Mouse (Mus musculus): ENCODE results near the gene Rnf214. TPM values are rescaled to one million over a fixed set of nuclear protein-coding genes. Genes with fewer than 3 reads are reported as not detected.

The Rnf214 gene
- polyA plus RNA-seq, 1 experiment from 2014 or later, result 15.9 TPM

DNA sequence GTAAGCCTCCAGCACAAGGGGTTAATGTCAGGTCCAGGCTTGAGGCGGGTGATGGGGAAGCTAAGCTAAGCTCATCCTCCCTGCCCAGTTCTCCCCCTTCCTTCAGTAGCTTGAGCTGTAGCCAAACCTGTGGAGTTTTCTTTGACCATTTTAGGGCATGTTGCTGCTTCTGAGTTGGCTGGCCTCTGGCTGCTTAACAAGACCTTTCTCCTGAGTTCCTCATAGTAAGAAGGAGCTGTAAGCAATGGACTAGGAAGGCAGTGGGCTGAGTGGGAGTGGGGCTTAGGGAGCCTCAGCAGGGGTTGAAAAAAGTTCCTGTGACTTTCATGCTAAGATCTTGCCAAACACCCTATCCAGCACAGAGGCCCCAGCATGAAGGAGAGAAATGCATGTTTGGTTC, 13.2 kb upstream of the Rnf214 start:
- Histone ChIP-seq H3K27ac (ENCODE audit: low read depth) (no peak overlapping the region), H3K4me2 (ENCODE audit: low read depth, low read length) (no peak overlapping the region), H3K36me3 (replicated peaks; ENCODE audit: insufficient read depth, low read length) (peaks cover 62% of the 10 kb centered on the region), H3K9me3 (ENCODE audit: low read length) (no peaks in the 10 kb centered on the region), H3K4me1 (ENCODE audit: insufficient read depth) (no peaks in the 10 kb centered on the region), H3K9ac (replicated peaks) (no peak overlapping the region), H3K4me3 (ENCODE audit: low read depth, low read length) (no peak overlapping the region), H3K27me3 (ENCODE audit: insufficient read depth, low read length) (no peaks in the 10 kb centered on the region)
- WGBS (ENCODE audit: insufficient replicate concordance), result 67% methylated on average over 1 of the region's 1 CpGs
- no peak for DNase-seq
- no peak for ATAC-seq
- TF ChIP-seq EP300 (IDR thresholded peaks at IDR 0.05; ENCODE audit: low read depth), result no peak
- TF ChIP-seq CTCF (IDR thresholded peaks at IDR 0.05; ENCODE audit: low read depth), result no peak

DNA sequence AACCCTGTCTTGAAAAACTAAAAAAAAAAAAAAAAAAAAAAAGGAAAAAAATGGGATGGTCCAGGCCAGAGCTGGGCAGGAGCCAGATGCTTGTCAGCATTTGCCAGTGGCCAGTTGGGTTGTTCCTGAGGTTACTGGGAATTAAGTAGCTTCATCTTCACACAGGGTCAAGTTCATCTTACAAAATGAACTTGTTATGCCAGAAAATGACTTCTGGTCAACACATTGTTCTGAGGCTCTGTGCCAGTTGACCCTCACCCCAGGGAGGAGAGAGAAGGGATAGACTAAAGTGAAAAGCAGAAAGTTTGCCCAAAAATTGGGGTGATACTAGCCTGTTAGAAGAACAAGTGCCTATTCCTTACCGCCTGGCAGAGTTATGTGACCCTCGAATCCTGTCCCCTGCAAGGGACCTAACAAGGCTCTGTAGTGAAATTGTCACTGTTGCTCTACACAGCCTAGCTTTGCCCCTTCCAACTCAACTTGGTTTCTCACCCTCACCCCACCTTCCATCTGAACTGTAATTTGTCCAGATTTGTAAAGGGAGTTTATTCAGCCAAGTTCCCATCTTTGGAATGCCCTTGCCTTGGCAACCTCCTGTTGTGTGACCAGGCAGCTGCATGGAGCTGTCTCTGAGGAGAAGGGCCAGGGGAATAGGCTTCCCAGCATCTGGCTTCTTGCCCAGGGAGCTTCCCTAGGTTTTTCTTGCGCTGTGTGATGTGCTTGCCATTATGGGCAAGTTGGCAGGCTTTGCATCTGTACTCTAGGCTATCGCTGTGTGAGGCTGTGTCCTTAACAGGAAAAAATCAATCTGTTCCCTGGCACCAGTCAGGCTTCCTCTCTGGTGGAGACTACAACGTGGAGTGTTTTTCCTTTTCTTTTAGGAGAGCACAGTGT, 10.6 kb upstream of the Rnf214 start:
- Histone ChIP-seq H3K4me2 (ENCODE audit: low read depth, low read length) (no peak overlapping the region), H3K4me1 (ENCODE audit: insufficient read depth) (no peaks in the 10 kb centered on the region), H3K36me3 (replicated peaks; ENCODE audit: insufficient read depth, low read length) (peaks cover 79% of the 10 kb centered on the region), H3K9ac (replicated peaks) (no peak overlapping the region), H3K4me3 (ENCODE audit: low read depth, low read length) (no peak overlapping the region), H3K9me3 (ENCODE audit: low read length) (no peaks in the 10 kb centered on the region), H3K27ac (ENCODE audit: low read depth) (no peak overlapping the region), H3K27me3 (ENCODE audit: insufficient read depth, low read length) (no peaks in the 10 kb centered on the region)
- 74% methylated on average over 5 of the region's 5 CpGs for WGBS (ENCODE audit: insufficient replicate concordance)
- DNase-seq, result no peak
- ATAC-seq, result no peak
- TF ChIP-seq CTCF (IDR thresholded peaks at IDR 0.05; ENCODE audit: low read depth), result no peak
- no peak for TF ChIP-seq EP300 (IDR thresholded peaks at IDR 0.05; ENCODE audit: low read depth)

DNA sequence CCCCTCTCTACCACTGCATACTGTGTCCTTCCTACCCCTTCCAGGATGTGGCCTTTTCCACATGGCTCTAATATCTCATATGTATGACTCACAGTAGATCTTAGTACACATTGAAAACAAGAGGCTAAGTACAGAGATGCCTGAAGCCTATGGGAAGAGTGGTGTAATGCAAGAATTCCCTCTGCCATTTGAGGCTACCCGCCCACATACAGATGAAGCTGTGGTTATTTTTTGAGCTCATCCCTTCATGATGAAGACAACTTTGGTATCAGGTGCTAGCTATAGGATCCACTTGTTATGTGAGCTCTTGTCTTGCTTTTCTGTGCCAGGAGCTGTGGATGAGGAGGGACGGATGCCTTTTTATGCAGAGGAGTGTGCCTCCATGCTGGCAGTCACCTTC, 8.9 kb upstream of the Rnf214 start:
- peaks cover 79% of the 10 kb centered on the region for H3K36me3 ChIP-seq (replicated peaks; ENCODE audit: insufficient read depth, low read length)
- no peaks in the 10 kb centered on the region for H3K4me1 ChIP-seq (ENCODE audit: insufficient read depth)
- TF ChIP-seq CTCF (IDR thresholded peaks at IDR 0.05; ENCODE audit: low read depth) (no peak), EP300 (IDR thresholded peaks at IDR 0.05; ENCODE audit: low read depth) (no peak)
- no peak overlapping the region for H3K4me3 ChIP-seq (ENCODE audit: low read depth, low read length)
- H3K27me3 ChIP-seq (ENCODE audit: insufficient read depth, low read length), result no peaks in the 10 kb centered on the region
- no peaks in the 10 kb centered on the region for H3K9me3 ChIP-seq (ENCODE audit: low read length)
- no peak for DNase-seq
- WGBS (ENCODE audit: insufficient replicate concordance), result 92% methylated on average over 2 of the region's 2 CpGs
- H3K9ac ChIP-seq (replicated peaks), result no peak overlapping the region
- no peak overlapping the region for H3K27ac ChIP-seq (ENCODE audit: low read depth)
- no peak overlapping the region for H3K4me2 ChIP-seq (ENCODE audit: low read depth, low read length)
- ATAC-seq, result no peak

DNA sequence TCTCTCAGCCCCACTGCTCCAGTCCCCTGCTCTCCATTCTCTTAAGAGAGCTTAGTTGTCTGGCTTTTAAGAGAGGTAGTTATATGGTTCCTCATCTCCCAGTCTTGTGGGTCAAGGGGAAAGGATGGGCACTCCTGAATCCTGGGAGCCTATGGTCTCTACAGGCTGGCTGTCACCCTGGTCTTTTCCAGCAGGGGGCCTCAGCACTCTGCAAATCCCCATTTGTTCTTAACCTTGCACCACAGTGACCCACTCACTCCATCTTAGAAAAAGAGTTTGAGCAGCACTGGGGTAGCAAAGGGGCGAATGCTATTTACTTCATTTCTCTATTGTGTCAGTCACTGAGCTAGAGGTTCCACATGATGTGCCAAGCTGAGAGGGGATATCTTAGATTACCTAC, 5.0 kb upstream of the Rnf214 start:
- ATAC-seq, result no peak
- Histone ChIP-seq H3K36me3 (replicated peaks; ENCODE audit: insufficient read depth, low read length) (peaks cover 63% of the 10 kb centered on the region), H3K9ac (replicated peaks) (no peak overlapping the region), H3K4me1 (ENCODE audit: insufficient read depth) (peaks cover 10% of the 10 kb centered on the region), H3K9me3 (ENCODE audit: low read length) (no peaks in the 10 kb centered on the region), H3K4me2 (ENCODE audit: low read depth, low read length) (no peak overlapping the region), H3K4me3 (ENCODE audit: low read depth, low read length) (no peak overlapping the region), H3K27me3 (ENCODE audit: insufficient read depth, low read length) (no peaks in the 10 kb centered on the region), H3K27ac (ENCODE audit: low read depth) (no peak overlapping the region)
- 59% methylated on average over 1 of the region's 1 CpGs for WGBS (ENCODE audit: insufficient replicate concordance)
- TF ChIP-seq CTCF (IDR thresholded peaks at IDR 0.05; ENCODE audit: low read depth) (peak; percentile 79), EP300 (IDR thresholded peaks at IDR 0.05; ENCODE audit: low read depth) (no peak)
- peak; percentile 70 for DNase-seq

DNA sequence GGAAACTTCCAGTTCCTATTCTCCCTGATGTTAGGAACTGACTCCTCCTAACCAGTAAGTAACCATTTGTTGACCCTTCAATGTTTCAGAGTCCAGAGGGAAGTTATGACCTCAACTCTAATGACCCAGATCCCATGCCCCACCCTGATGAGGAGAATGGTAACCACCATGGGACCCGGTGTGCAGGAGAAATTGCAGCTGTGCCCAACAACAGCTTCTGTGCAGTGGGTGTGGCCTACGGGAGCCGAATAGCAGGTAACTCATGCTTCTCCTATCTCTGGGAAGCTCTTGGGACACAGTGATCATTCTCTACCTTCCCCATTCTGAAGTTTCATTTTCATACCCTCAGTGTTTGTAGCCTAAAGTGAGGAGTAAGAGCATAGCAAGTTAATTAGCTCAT, 4.3 kb upstream of the Rnf214 start:
- no peak overlapping the region for H3K4me2 ChIP-seq (ENCODE audit: low read depth, low read length)
- TF ChIP-seq CTCF (IDR thresholded peaks at IDR 0.05; ENCODE audit: low read depth) (no peak), EP300 (IDR thresholded peaks at IDR 0.05; ENCODE audit: low read depth) (no peak)
- H3K9ac ChIP-seq (replicated peaks), result no peak overlapping the region
- no peak for ATAC-seq
- H3K4me3 ChIP-seq (ENCODE audit: low read depth, low read length), result no peak overlapping the region
- peaks cover 10% of the 10 kb centered on the region for H3K4me1 ChIP-seq (ENCODE audit: insufficient read depth)
- 81% methylated on average over 3 of the region's 3 CpGs for WGBS (ENCODE audit: insufficient replicate concordance)
- H3K27ac ChIP-seq (ENCODE audit: low read depth), result no peak overlapping the region
- peaks cover 57% of the 10 kb centered on the region for H3K36me3 ChIP-seq (replicated peaks; ENCODE audit: insufficient read depth, low read length)
- DNase-seq, result no peak
- no peaks in the 10 kb centered on the region for H3K27me3 ChIP-seq (ENCODE audit: insufficient read depth, low read length)
- H3K9me3 ChIP-seq (ENCODE audit: low read length), result no peaks in the 10 kb centered on the region

DNA sequence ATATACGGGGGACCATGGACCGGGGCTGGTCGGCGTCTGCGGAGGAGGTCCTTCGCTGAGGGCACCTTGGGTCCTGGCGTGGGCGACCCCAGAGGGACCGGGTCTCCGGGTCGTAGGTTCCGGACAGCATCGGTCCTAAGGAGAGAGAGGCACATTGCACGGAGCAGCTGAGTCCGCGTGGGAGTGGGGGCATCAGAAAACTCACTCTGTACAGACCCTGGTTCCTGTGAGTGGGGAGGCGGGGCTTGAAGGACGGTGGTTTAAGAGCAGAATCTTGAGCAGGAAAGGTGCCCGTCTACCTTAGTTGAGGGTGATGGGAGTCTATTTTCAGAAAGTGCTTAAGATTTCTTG, 342 bp upstream of the Rnf214 start:
- H3K4me2 ChIP-seq (ENCODE audit: low read depth, low read length), result peak overlapping the region; percentile 76
- no peaks in the 10 kb centered on the region for H3K9me3 ChIP-seq (ENCODE audit: low read length)
- 3% methylated on average over 19 of the region's 19 CpGs for WGBS (ENCODE audit: insufficient replicate concordance)
- peak; percentile 11 for ATAC-seq
- TF ChIP-seq EP300 (IDR thresholded peaks at IDR 0.05; ENCODE audit: low read depth), result no peak
- no peak for TF ChIP-seq CTCF (IDR thresholded peaks at IDR 0.05; ENCODE audit: low read depth)
- peak overlapping the region; percentile 100 for H3K27ac ChIP-seq (ENCODE audit: low read depth)
- peaks cover 26% of the 10 kb centered on the region for H3K36me3 ChIP-seq (replicated peaks; ENCODE audit: insufficient read depth, low read length)
- no peaks in the 10 kb centered on the region for H3K27me3 ChIP-seq (ENCODE audit: insufficient read depth, low read length)
- H3K4me3 ChIP-seq (ENCODE audit: low read depth, low read length), result peak overlapping the region; percentile 97
- H3K4me1 ChIP-seq (ENCODE audit: insufficient read depth), result peaks cover 17% of the 10 kb centered on the region
- DNase-seq, result no peak
- peak overlapping the region; percentile 99 for H3K9ac ChIP-seq (replicated peaks)

Data from liver, postnatal 0 days (tissue).